Mouse (Mus musculus) lung, embryonic 14.5 days (tissue): ENCODE measurements around the gene Sort1. TPM values are rescaled to one million over a fixed set of nuclear protein-coding genes. Genes with fewer than 3 reads are reported as not detected.

Experiments
- ATAC-seq: fragments of 200-750 bp; cut with Nextera tagmentation; 2 replicates; pipeline ENCODE4 v1.8.0; 2017; ENCODE audit warnings: mild to moderate bottlenecking, moderate TSS enrichment, moderate library complexity; ENCODE audit not compliant: insufficient read depth
- DNase-seq: peaks from one replicate; pipeline ENCODE4 v3.0.0-alpha.2; 2015
- H3K27ac ChIP-seq: fragments of 300-500 bp; sonication (generic); 2 replicates; pipeline ENCODE4 v1.5.1; 2014; ENCODE audit warnings: low read depth, mild to moderate bottlenecking, moderate library complexity
- H3K27me3 ChIP-seq: fragments of 300-500 bp; sonication (generic); 2 replicates; pipeline ENCODE4 v1.6.1; 2014; ENCODE audit warnings: low read length, control low read depth; ENCODE audit not compliant: insufficient read depth
- H3K36me3 ChIP-seq: fragments of 300-500 bp; sonication (generic); 2 replicates; pipeline ENCODE4 v1.6.1; 2014; ENCODE audit warnings: control low read depth; ENCODE audit not compliant: insufficient read depth
- H3K4me1 ChIP-seq: fragments of 300-500 bp; sonication (generic); 2 replicates; pipeline ENCODE4 v1.6.1; 2014; ENCODE audit warnings: antibody characterized with exemption, control low read depth; ENCODE audit not compliant: insufficient read depth
- H3K4me2 ChIP-seq: fragments of 300-500 bp; sonication (generic); 2 replicates; pipeline ENCODE4 v1.6.1; 2014; ENCODE audit warnings: mild to moderate bottlenecking
- H3K4me3 ChIP-seq: fragments of 300-500 bp; sonication (generic); 2 replicates; pipeline ENCODE4 v1.5.1; 2014; ENCODE audit warnings: low read depth, low read length
- H3K9ac ChIP-seq: fragments of 300-500 bp; sonication (generic); 2 replicates; pipeline ENCODE4 v1.6.1; 2014
- H3K9me3 ChIP-seq: fragments of 300-500 bp; sonication (generic); 2 replicates; pipeline ENCODE4 v1.6.1; 2016; ENCODE audit warnings: low read depth, low read length, control low read depth
- CTCF ChIP-seq: IDR thresholded peaks from 2 replicates; pipeline ENCODE4 v1.5.1; 2016; ENCODE audit warnings: antibody characterized with exemption, low read depth
- WGBS: fragments of 180-500 bp; shearing (Covaris S2); extraction: QIAGEN DNeasy Blood & Tissue Kit; methylation state at CpG from one replicate; pipeline ENCODE4 v1.1.7; 2014; 5-methylcytosine and 5-hydroxymethylcytosine counted together
- polyA plus RNA-seq: library from polyadenylated mRNA; unstranded; fragments of >200 nt; fragmentation: Nextera tagmentation; extraction: Ambion mirVana; gene quantifications from 2 replicates; pipeline ENCODE4 v1.2.1, GENCODE M21; 2014

Gene Sort1
- polyA plus RNA-seq, 1 experiment from 2014 or later, result 32.7 TPM

DNA sequence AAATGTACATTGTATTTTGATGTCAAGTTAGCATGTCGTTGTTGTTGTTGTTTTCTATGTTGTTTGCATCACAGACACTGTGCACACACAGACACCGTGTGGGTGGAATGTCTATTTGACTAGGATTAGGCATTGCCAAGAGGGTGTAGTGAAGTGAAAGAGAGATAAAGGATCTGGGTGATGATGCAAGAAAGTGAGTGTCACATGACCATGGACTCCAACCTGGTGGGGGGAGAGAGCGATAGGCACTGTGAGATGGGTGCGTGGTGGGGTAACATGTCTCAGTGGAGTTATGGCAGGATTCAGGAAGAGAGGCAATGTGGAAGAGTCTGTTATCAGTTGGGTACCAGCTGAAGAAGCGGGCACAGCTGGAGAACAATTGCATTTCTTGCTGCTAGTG lies 84.8 kb downstream of the Sort1 start:
- Histone ChIP-seq H3K9ac (no peak overlapping the region), H3K4me3 (no peak overlapping the region), H3K27ac (no peak overlapping the region), H3K27me3 (no peaks in the 10 kb centered on the region), H3K36me3 (no peaks in the 10 kb centered on the region), H3K4me1 (peaks cover 9% of the 10 kb centered on the region), H3K9me3 (no peaks in the 10 kb centered on the region), H3K4me2 (no peak overlapping the region)
- no peak for ATAC-seq
- no peak for TF ChIP-seq CTCF
- no peak for DNase-seq
- 69% methylated on average over 5 of the region's 5 CpGs for whole genome bisulfite sequencing

DNA sequence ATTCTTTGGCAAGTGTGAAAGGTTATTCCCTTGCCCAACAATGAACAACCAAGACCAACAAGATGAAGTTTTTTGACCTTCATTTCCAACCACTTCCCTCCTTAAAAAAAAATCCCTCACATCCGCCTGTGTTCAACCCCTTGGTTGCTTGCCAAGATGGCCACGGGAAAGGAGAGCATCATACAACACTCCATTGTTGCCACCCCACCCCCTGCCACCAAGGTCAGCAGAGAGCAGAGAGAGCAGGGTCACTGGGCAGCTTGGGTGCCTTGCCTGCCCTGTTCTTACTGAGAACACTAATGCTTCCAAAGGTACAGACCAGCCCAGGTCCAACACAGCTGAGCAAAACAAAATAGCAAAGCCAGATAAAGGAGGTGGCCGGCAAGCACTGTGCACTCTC lies 88.4 kb downstream of the Sort1 start:
- DNase-seq (peak; percentile 61), ATAC-seq (peak; percentile 56)
- Histone ChIP-seq H3K9me3 (no peaks in the 10 kb centered on the region), H3K4me3 (no peak overlapping the region), H3K27me3 (no peaks in the 10 kb centered on the region), H3K27ac (peak overlapping the region; percentile 84), H3K4me2 (no peak overlapping the region), H3K4me1 (peaks cover 6% of the 10 kb centered on the region), H3K36me3 (no peaks in the 10 kb centered on the region), H3K9ac (no peak overlapping the region)
- TF ChIP-seq CTCF, result no peak
- 18% methylated on average over 3 of the region's 3 CpGs for WGBS

DNA sequence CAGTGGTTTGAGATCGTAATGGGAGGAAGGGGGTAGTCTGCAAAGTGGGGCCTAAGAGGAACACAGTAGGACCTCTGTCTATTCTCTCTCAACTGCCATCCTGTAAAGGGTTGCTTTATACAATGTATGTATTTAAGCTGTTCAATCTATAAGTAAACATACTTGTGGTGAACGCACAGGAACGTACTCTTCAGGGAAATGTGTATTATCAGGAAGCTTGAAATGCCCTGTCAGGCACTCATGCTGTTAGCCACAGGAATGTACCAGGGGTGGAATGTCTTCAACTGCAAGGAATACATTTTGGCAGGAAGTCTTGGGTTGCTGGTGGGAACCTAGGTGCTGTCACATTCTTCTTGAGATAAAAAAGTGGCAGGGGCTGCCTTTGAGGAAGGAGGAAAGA lies 88.8 kb downstream of the Sort1 start:
- WGBS, result 31% methylated on average over 3 of the region's 3 CpGs
- peak; percentile 64 for DNase-seq

DNA sequence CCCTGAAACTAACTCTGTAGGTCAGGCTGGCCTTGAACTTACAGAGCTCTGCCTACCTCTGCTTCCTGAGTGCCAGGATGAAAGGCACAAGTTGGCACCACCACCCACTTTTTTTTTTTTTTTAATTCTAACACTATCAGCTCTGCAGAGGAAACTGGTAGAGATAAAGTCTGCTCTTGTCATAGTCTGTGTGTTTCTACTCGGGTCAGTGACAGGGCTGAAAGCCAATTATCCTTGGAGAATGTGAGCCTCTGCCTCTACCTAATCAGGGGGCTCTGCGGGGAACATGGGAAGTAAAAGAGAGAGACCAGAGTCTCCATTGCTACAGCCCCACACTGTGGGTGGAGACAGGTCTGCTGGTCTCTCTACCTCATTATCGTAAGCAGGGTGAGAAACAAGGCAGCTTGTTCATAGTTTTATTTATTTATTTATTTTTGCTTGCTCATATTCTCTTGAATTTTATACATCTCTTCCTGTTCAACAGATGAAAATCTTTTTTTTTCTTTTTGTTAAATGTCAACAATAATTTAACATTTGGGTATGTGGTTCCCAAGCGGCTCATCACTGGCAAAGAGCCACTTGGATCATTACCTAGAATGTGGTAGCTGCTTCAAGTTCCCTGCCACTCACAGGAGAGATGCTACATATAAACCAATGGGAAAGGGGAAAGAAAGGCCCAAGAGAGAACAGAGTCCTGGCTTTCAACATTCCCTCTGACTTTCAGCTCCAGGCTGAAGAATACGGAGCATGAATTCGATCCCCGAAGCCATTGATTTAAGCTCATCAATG lies 95.2 kb downstream of the Sort1 start:
- ATAC-seq (no peak), DNase-seq (no peak)
- Histone ChIP-seq H3K9me3 (no peaks in the 10 kb centered on the region), H3K27me3 (no peaks in the 10 kb centered on the region), H3K36me3 (no peaks in the 10 kb centered on the region), H3K9ac (no peak overlapping the region), H3K27ac (no peak overlapping the region), H3K4me3 (no peak overlapping the region), H3K4me1 (peaks cover 10% of the 10 kb centered on the region), H3K4me2 (no peak overlapping the region)
- TF ChIP-seq CTCF, result no peak
- WGBS, result 72% methylated on average over 7 of the region's 7 CpGs

More for the DNA sequence above, 88.8 kb downstream of the Sort1 start:
- peak; percentile 85 for ATAC-seq
- Histone ChIP-seq H3K27me3 (no peaks in the 10 kb centered on the region), H3K27ac (peak overlapping the region; percentile 84), H3K9me3 (no peaks in the 10 kb centered on the region), H3K4me1 (peaks cover 6% of the 10 kb centered on the region), H3K9ac (no peak overlapping the region), H3K4me2 (no peak overlapping the region), H3K4me3 (no peak overlapping the region), H3K36me3 (no peaks in the 10 kb centered on the region)
- TF ChIP-seq CTCF, result no peak

DNA sequence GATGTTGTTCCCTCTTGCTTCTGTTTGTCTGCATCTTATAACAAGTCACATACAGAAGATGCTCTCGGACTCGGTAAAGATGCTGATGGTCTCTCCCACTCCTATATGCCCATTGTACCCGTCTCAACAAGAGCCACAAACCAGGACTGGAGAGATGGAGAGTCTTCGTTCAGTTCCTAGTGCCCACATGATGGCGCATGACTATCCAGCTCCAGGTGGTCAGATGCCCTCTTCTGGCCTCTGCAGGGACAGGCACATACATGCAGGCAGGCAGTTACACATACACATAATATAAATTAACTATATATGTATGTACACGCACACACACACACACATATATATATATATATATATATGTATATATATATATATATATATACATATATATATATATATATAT lies 96.8 kb downstream of the Sort1 start:
- Histone ChIP-seq H3K36me3 (peaks cover 5% of the 10 kb centered on the region; the same call in 1 of the 2 replicates), H3K9ac (no peak overlapping the region), H3K4me3 (no peak overlapping the region), H3K9me3 (no peaks in the 10 kb centered on the region), H3K4me1 (peaks cover 21% of the 10 kb centered on the region), H3K4me2 (no peak overlapping the region), H3K27ac (no peak overlapping the region), H3K27me3 (no peaks in the 10 kb centered on the region)
- ATAC-seq (no peak), DNase-seq (no peak)
- peak; percentile 62 for TF ChIP-seq CTCF
- WGBS, result 81% methylated on average over 6 of the region's 6 CpGs

DNA sequence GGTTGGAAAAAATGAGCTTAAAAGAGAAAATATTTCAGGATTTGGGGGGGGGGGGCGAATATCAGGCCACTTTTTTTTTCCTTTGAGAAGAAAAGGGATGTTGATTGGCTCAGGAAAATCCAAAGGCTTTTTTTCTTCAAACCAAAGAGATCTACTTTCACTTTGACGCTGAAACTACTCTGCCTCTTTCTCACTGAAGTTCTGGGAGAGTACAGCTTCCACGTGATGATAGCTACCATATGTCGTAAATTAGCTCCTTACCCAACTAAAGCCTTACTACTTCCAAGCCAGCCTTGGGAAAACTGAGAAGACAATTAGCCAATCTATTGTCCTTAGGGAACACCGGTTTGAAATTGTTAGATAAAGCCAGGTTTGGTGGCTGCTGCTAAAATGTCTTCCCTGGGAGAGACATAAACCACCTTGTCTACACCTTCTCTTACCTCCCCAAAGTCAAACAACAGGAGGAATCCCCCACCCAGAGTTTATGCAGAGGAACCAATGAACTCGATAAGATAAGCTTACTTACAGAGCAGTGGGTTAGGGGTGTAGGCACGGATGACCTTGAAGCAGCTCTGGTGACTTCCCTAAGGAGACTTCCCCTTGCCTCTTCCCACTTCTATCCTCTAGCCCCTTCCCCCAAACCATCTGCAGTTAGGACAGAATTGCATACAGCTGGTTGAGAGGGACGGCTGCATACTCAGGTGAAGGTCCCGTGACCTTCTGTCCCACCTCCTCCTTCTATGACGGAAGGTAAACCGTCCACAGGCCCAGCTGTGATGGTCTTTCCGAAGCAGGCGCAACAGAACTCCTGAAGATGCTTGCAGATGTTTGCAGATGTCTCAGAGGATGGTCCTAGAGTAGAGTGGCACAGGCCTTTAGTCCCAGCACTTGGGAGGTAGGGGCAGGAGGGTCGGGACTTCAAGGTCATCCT lies 98.3 kb downstream of the Sort1 start:
- ATAC-seq (no peak), DNase-seq (peak; percentile 50)
- Histone ChIP-seq H3K9ac (peak overlapping the region; percentile 17), H3K9me3 (no peaks in the 10 kb centered on the region), H3K27me3 (no peaks in the 10 kb centered on the region), H3K4me2 (peak overlapping the region; percentile 78), H3K36me3 (peaks cover 19% of the 10 kb centered on the region), H3K4me1 (peaks cover 21% of the 10 kb centered on the region), H3K4me3 (peak overlapping the region; percentile 44; the same call in 1 of the 2 replicates), H3K27ac (peak overlapping the region; percentile 25; the same call in 1 of the 2 replicates)
- 58% methylated on average over 14 of the region's 14 CpGs for WGBS
- no peak for TF ChIP-seq CTCF
